Mouse (Mus musculus) MEL (cell line): Measurements from ENCODE around the gene Lmbr1. TPM values are rescaled to one million over a fixed set of nuclear protein-coding genes. Genes with fewer than 3 reads are reported as not detected.

ENCODE experiments used
- DNase-seq: peaks from one replicate; pipeline ENCODE4 v3.0.0; 2011; ENCODE audit warnings: low read depth, low spot score
- H3K27ac ChIP-seq: 2 replicates; pipeline ENCODE4 v1.5.1; 2012; ENCODE audit warnings: low read depth, mild to moderate bottlenecking, control low read depth, low read length, moderate library complexity; ENCODE audit not compliant: control insufficient read depth
- H3K27me3 ChIP-seq, 2 experiments: fragments of 150-350 bp in 1 of 2; sonication (generic) in 1 of 2; 2 replicates each; pipeline ENCODE4 v1.6.1; 2012; ENCODE audit warnings: low read length in 2 of 2, mild to moderate bottlenecking in 2 of 2, improper control_type of control experiment in 1 of 2, moderate library complexity in 1 of 2; ENCODE audit not compliant: insufficient read depth in 2 of 2, control insufficient read depth in 1 of 2
- H3K36me3 ChIP-seq, 2 experiments: 2 replicates each; pipeline ENCODE4 v1.6.1; 2012 to 2014; ENCODE audit warnings: low read length in 2 of 2, improper control_type of control experiment in 1 of 2, inconsistent platforms in 1 of 2, mild to moderate bottlenecking in 1 of 2; ENCODE audit not compliant: insufficient read depth in 2 of 2, control insufficient read depth in 1 of 2
- H3K4me1 ChIP-seq, 2 experiments: fragments of 150-350 bp in 1 of 2; sonication (generic) in 1 of 2; 2 replicates each; pipeline ENCODE4 v1.6.1; 2012; ENCODE audit warnings: low read length in 2 of 2, improper control_type of control experiment in 1 of 2, mild to moderate bottlenecking in 1 of 2; ENCODE audit not compliant: insufficient read depth in 2 of 2, control insufficient read depth in 1 of 2
- H3K4me3 ChIP-seq, 2 experiments: fragments of 150-350 bp in 1 of 2; sonication (generic) in 1 of 2; 2 replicates each; pipeline ENCODE4 v1.5.1; 2012; ENCODE audit warnings: low read depth in 2 of 2, low read length in 2 of 2, mild to moderate bottlenecking in 2 of 2, moderate library complexity in 2 of 2, control low read depth in 1 of 2, improper control_type of control experiment in 1 of 2; ENCODE audit not compliant: control insufficient read depth in 1 of 2, insufficient read depth in 1 of 2
- H3K79me2 ChIP-seq: 2 replicates; pipeline ENCODE4 v1.6.1; 2012; ENCODE audit warnings: mild to moderate bottlenecking, low read length, moderate library complexity; ENCODE audit not compliant: control insufficient read depth, poor library complexity, insufficient read depth
- H3K9ac ChIP-seq: 2 replicates; pipeline ENCODE4 v1.6.1; 2012; ENCODE audit warnings: low read depth, mild to moderate bottlenecking, control low read depth, low read length, moderate library complexity; ENCODE audit not compliant: control insufficient read depth, poor library complexity, severe bottlenecking
- H3K9me3 ChIP-seq: fragments of 150-350 bp; sonication (generic); replicated peaks from 2 replicates; pipeline ENCODE4 v1.6.1; 2012; ENCODE audit warnings: mild to moderate bottlenecking, low read length, improper control_type of control experiment, moderate library complexity; ENCODE audit not compliant: insufficient read depth
- CTCF ChIP-seq, 3 experiments: IDR thresholded peaks in 2 of 3; conservative IDR thresholded peaks in 1 of 3; 2 replicates each; pipeline ENCODE4 v1.5.1; 2011 to 2012; ENCODE audit warnings: low read length in 3 of 3, low read depth in 2 of 3, mild to moderate bottlenecking in 2 of 3, improper control_type of control experiment in 1 of 3, inconsistent platforms in 1 of 3, mixed read lengths in 1 of 3, moderate library complexity in 1 of 3; ENCODE audit not compliant: control insufficient read depth in 1 of 3, insufficient read depth in 1 of 3, poor library complexity in 1 of 3, severe bottlenecking in 1 of 3
- ELF1 ChIP-seq: IDR thresholded peaks from 2 replicates; pipeline ENCODE4 v1.6.1; 2014; ENCODE audit warnings: low read depth, mild to moderate bottlenecking, inconsistent platforms, low read length, improper control_type of control experiment, moderate library complexity
- EP300 ChIP-seq, 2 experiments: IDR thresholded peaks; 2 replicates each; pipeline ENCODE4 v1.6.1; 2011; ENCODE audit warnings: improper control_type of control experiment in 2 of 2, low read length in 2 of 2, low read depth in 1 of 2, mild to moderate bottlenecking in 1 of 2
- ETS1 ChIP-seq: IDR thresholded peaks from 2 replicates; pipeline ENCODE4 v1.6.1; 2012; ENCODE audit warnings: low read depth, mild to moderate bottlenecking, inconsistent platforms, low read length, improper control_type of control experiment, moderate library complexity
- GATA1 ChIP-seq: IDR thresholded peaks from 2 replicates; pipeline ENCODE4 v1.6.1; 2011; ENCODE audit warnings: low read depth, low read length, improper control_type of control experiment
- JUND ChIP-seq: IDR thresholded peaks from 2 replicates; pipeline ENCODE4 v1.6.1; 2011; ENCODE audit warnings: low read depth, mild to moderate bottlenecking, improper control_type of control experiment, low read length
- KAT2A ChIP-seq: conservative IDR thresholded peaks from 2 replicates; pipeline ENCODE4 v1.6.1; 2012; ENCODE audit warnings: low read depth, low read length, improper control_type of control experiment, inconsistent platforms
- MEF2A ChIP-seq: IDR thresholded peaks from 2 replicates; pipeline ENCODE4 v1.6.1; 2014; ENCODE audit warnings: low read depth, mild to moderate bottlenecking, inconsistent platforms, low read length, improper control_type of control experiment; ENCODE audit not compliant: poor library complexity, insufficient replicate concordance, severe bottlenecking; ENCODE audit errors: extremely low read depth
- MXI1 ChIP-seq: IDR thresholded peaks from 2 replicates; pipeline ENCODE4 v1.6.1; 2011; ENCODE audit warnings: mild to moderate bottlenecking, low read depth, low read length, improper control_type of control experiment
- NELFE ChIP-seq: IDR thresholded peaks from 2 replicates; pipeline ENCODE4 v1.6.1; 2011; ENCODE audit warnings: low read depth, low read length, improper control_type of control experiment
- NRF1 ChIP-seq: IDR thresholded peaks from 2 replicates; pipeline ENCODE4 v1.6.1; 2014; ENCODE audit warnings: low read depth, mild to moderate bottlenecking, inconsistent platforms, low read length, improper control_type of control experiment, moderate library complexity; ENCODE audit not compliant: poor library complexity, insufficient read depth, severe bottlenecking
- POLR2A ChIP-seq, 2 experiments: IDR thresholded peaks; 2 replicates each; pipeline ENCODE4 v1.6.1; 2011 to 2012; ENCODE audit warnings: low read length in 2 of 2, mild to moderate bottlenecking in 2 of 2, control low read depth in 1 of 2, improper control_type of control experiment in 1 of 2, low read depth in 1 of 2, moderate library complexity in 1 of 2; ENCODE audit not compliant: control insufficient read depth in 1 of 2, insufficient read depth in 1 of 2, poor library complexity in 1 of 2
- RAD21 ChIP-seq: IDR thresholded peaks from 2 replicates; pipeline ENCODE4 v1.6.1; 2011; ENCODE audit warnings: mild to moderate bottlenecking, low read depth, low read length, improper control_type of control experiment
- RCOR1 ChIP-seq: IDR thresholded peaks from 2 replicates; pipeline ENCODE4 v1.6.1; 2012; ENCODE audit warnings: low read depth, mild to moderate bottlenecking, inconsistent platforms, low read length, improper control_type of control experiment
- SMC3 ChIP-seq: IDR thresholded peaks from 2 replicates; pipeline ENCODE4 v1.6.1; 2011; ENCODE audit warnings: low read depth, low read length, improper control_type of control experiment
- TAL1 ChIP-seq: IDR thresholded peaks from 2 replicates; pipeline ENCODE4 v1.6.1; 2012; ENCODE audit warnings: mild to moderate bottlenecking, inconsistent platforms, low read length, moderate library complexity, mixed read lengths
- ZC3H11A ChIP-seq: IDR thresholded peaks from 2 replicates; pipeline ENCODE4 v1.6.1; 2012; ENCODE audit warnings: low read depth, mild to moderate bottlenecking, inconsistent platforms, low read length, improper control_type of control experiment
- polyA plus RNA-seq, 2 experiments: library from polyadenylated mRNA; stranded (reverse) in 1 of 2; unstranded in 1 of 2; fragments of >175 nt in 1 of 2; fragments of >200 nt in 1 of 2; gene quantifications; 2 replicates each; pipeline versions ENCODE4 v1.2.1 to v1.2.4; 2012; ENCODE audit warnings: low replicate concordance in 2 of 2, low read depth in 1 of 2; ENCODE audit not compliant: insufficient read length in 2 of 2, insufficient read depth in 1 of 2, missing spikeins in 1 of 2
- total RNA-seq: library from RNA; depleted of rRNA; stranded (reverse); fragments of 300-350 nt; gene quantifications from 2 replicates; pipeline ENCODE4 v1.2.3, GENCODE M21; 2012

Gene Lmbr1
- total and polyA plus RNA-seq, 3 experiments: not detected

- no peaks in the 10 kb centered on the region; a peak in 1 of 4 replicates for H3K27me3 ChIP-seq
- H3K4me3 ChIP-seq: no peak overlapping the region
- H3K27ac ChIP-seq: no peak overlapping the region
- peak; percentile 21 for DNase-seq
- H3K9me3 ChIP-seq: no peaks in the 10 kb centered on the region; the same call in 1 of the 2 replicates
- no peak overlapping the region for H3K9ac ChIP-seq
- no peaks in the 10 kb centered on the region for H3K36me3 ChIP-seq
- peak; percentile 7 to 49 (median 14); a peak in 3 of 6 replicates for TF ChIP-seq CTCF (IDR thresholded peaks at IDR 0.05 in 2 of 3, conservative IDR thresholded peaks at IDR 0.05 in 1 of 3; ENCODE audit: control insufficient read depth in 1 of 3, insufficient read depth in 1 of 3, low read depth in 2 of 3, low read length in 3 of 3, poor library complexity in 1 of 3, severe bottlenecking in 1 of 3)
- peak; percentile 48 for TF ChIP-seq RAD21
- 0 out of 2 replicates have a peak, but pooled peaks have one; percentile 11 for TF ChIP-seq ZC3H11A
- TF ChIP-seq JUND: no peak
- TF ChIP-seq SMC3: peak; percentile 51
- no peak for TF ChIP-seq GATA1
- no peaks in the 10 kb centered on the region for H3K79me2 ChIP-seq
- no peaks in the 10 kb centered on the region for H3K4me1 ChIP-seq
Measured at GRCm38 (mm10) chr5:29274746-29275145, 103.4 kb downstream of the Lmbr1 start.

- no peak for DNase-seq
- Histone ChIP-seq H3K4me1 (no peaks in the 10 kb centered on the region), H3K4me3 (no peak overlapping the region), H3K79me2 (no peaks in the 10 kb centered on the region), H3K9me3 (no peaks in the 10 kb centered on the region), H3K27me3 (no peaks in the 10 kb centered on the region), H3K36me3 (no peaks in the 10 kb centered on the region), H3K9ac (no peak overlapping the region), H3K27ac (no peak overlapping the region)
- TF ChIP-seq JUND (no peak), POLR2A (IDR thresholded peaks at IDR 0.05; ENCODE audit: control insufficient read depth in 1 of 2, insufficient read depth in 1 of 2, low read depth in 1 of 2, low read length in 2 of 2, poor library complexity in 1 of 2) (no peak), GATA1 (no peak), ETS1 (no peak), TAL1 (no peak), MXI1 (no peak), ELF1 (no peak), CTCF (IDR thresholded peaks at IDR 0.05 in 2 of 3, conservative IDR thresholded peaks at IDR 0.05 in 1 of 3; ENCODE audit: control insufficient read depth in 1 of 3, insufficient read depth in 1 of 3, low read depth in 2 of 3, low read length in 3 of 3, poor library complexity in 1 of 3, severe bottlenecking in 1 of 3) (no peak), NELFE (no peak), MEF2A (no peak), EP300 (IDR thresholded peaks at IDR 0.05; ENCODE audit: low read depth in 1 of 2, low read length in 2 of 2) (no peak), KAT2A (no peak), NRF1 (no peak), RCOR1 (no peak)
Measured at GRCm38 (mm10) chr5:29273426-29273825, 104.8 kb downstream of the Lmbr1 start.
